Mouse (Mus musculus): ENCODE data around the gene Prrt4.
"Not testable (repeated sequence)": the region's sequence is repeated elsewhere in the genome, so short reads cannot be mapped to it uniquely, and the experiment has no call there.

Prrt4 gene

GRCm38 (mm10) chr6:29198309-29199222 lies 19.2 kb upstream of the Prrt4 start:
- peak; percentile 96 for DNase-seq (ENCODE audit: low read depth, low spot score)

- no peak for DNase-seq (ENCODE audit: low read depth, low spot score)
These were observed 16.7 kb upstream of the Prrt4 start for GRCm38 (mm10) chr6:29195846-29196698.

GRCm38 (mm10) chr6:29195146-29195545 lies 15.8 kb upstream of the Prrt4 start:
- no peak for DNase-seq (ENCODE audit: low read depth, low spot score)

- no peak for DNase-seq (ENCODE audit: low read depth, low spot score)
These were observed 14.8 kb upstream of the Prrt4 start for GRCm38 (mm10) chr6:29193961-29194750.

GRCm38 (mm10) chr6:29187936-29188335 lies 8.6 kb upstream of the Prrt4 start:
- DNase-seq (ENCODE audit: low read depth, low spot score) = no peak

- DNase-seq (ENCODE audit: low read depth, low spot score) = peak; percentile 77
These were observed 459 bp upstream of the Prrt4 start for GRCm38 (mm10) chr6:29179843-29180242.

- DNase-seq (ENCODE audit: low read depth, low spot score) = peak; percentile 64
These were observed 1.2 kb downstream of the Prrt4 start for GRCm38 (mm10) chr6:29177901-29178879.

- no peak for DNase-seq (ENCODE audit: low read depth, low spot score)
These were observed 4.3 kb downstream of the Prrt4 start for GRCm38 (mm10) chr6:29175113-29175512.

GRCm38 (mm10) chr6:29174368-29174767 lies 5.0 kb downstream of the Prrt4 start:
- no peak for DNase-seq (ENCODE audit: low read depth, low spot score)

- peak; percentile 84 for DNase-seq (ENCODE audit: low read depth, low spot score)
These were observed 8.4 kb downstream of the Prrt4 start for GRCm38 (mm10) chr6:29170952-29171388.

- peak; percentile 42 for DNase-seq (ENCODE audit: low read depth, low spot score)
These were observed 9.1 kb downstream of the Prrt4 start for GRCm38 (mm10) chr6:29170063-29170921.

GRCm38 (mm10) chr6:29169675-29170062 lies 9.7 kb downstream of the Prrt4 start:
- DNase-seq (ENCODE audit: low read depth, low spot score) = no peak

- no peak for DNase-seq (ENCODE audit: low read depth, low spot score)
These were observed 10.5 kb downstream of the Prrt4 start for GRCm38 (mm10) chr6:29168871-29169270.

GRCm38 (mm10) chr6:29166196-29166595 lies 13.2 kb downstream of the Prrt4 start:
- peak; percentile 83 for DNase-seq (ENCODE audit: low read depth, low spot score)

GRCm38 (mm10) chr6:29164314-29165244 lies 14.8 kb downstream of the Prrt4 start, which contains the start of gene Rbm28:
Gene Rbm28, minus strand, starts transcription at chr6:29165006.
- DNase-seq (ENCODE audit: low read depth, low spot score) = peak; percentile 99

GRCm38 (mm10) chr6:29161291-29161690 lies 18.1 kb downstream of the Prrt4 start:
- DNase-seq (ENCODE audit: low read depth, low spot score) = not testable (repeated sequence)

- DNase-seq (ENCODE audit: low read depth, low spot score) = no peak
These were observed 18.6 kb downstream of the Prrt4 start for GRCm38 (mm10) chr6:29160786-29161185.

GRCm38 (mm10) chr6:29156326-29156725 lies 23.1 kb downstream of the Prrt4 start:
- no peak for DNase-seq (ENCODE audit: low read depth, low spot score)

All from brain, adult 2 months (tissue).